Mouse (Mus musculus): ENCODE measurements around the gene Prkcb. TPM values are rescaled to one million over a fixed set of nuclear protein-coding genes. Genes with fewer than 3 reads are reported as not detected.

The Prkcb gene
- polyA plus RNA-seq, 1 experiment: 502 TPM

DNA sequence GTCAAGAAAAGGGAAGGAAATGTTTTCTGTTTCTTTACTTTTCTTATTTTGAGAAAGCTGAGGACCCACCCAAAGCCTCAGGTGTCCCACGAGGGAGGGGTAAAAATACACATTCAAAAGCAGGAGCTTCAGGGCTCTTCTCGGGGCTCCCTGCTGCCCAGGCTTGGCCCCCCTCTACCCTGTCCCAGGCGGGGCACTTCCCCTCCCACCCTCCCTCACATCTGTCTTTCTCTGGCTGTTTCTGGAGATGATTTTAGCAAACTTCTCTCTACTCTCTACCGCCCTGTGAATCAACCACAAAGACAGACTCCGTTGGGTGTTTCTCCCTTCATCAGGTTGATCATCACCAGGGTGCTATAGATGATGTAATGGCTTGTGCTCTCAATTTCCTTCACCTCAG lies 105.4 kb downstream of the Prkcb start:
- DNase-seq (ENCODE audit: extremely low spot score in 1 of 2, low spot score in 1 of 2): no peak

DNA sequence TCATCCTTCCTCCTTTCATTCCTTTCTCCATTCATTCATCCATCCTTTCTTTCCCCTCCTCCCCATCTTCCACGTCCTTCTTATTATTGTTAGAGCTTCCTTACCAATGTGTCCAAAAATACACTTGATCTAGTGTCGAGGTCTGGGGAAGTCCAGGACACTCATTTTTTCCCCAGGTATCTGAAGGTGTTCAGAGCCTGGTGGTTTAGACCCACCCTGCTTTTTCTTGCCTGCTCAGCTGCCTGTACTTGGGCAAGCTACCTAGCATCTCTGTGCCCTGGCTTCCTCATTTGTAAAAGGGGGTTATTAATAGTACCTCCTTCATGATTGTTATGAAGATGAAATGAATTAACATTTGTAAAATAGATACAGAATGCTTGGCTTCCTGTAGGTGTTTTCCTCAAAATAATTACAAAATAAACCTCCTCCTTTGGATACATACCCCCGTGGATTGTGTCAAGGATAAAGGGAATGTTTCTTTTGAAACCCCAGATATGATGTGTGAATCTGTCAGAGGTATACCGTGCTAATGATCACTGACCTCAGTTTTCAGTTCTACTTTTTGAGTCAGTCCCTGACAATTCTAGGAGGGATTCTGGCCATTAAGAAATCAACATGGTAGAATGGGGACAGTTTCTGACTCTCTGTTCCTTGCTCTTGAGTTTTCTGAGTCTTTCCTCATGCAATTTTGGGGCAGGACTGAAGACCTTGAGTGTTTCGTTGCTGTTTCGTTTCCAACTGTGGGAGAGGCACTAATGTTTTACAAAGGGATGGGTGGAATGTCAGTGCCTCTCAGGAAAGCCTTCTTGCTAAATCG lies 106.8 kb downstream of the Prkcb start:
- DNase-seq (ENCODE audit: extremely low spot score in 1 of 2, low spot score in 1 of 2): no peak

DNA sequence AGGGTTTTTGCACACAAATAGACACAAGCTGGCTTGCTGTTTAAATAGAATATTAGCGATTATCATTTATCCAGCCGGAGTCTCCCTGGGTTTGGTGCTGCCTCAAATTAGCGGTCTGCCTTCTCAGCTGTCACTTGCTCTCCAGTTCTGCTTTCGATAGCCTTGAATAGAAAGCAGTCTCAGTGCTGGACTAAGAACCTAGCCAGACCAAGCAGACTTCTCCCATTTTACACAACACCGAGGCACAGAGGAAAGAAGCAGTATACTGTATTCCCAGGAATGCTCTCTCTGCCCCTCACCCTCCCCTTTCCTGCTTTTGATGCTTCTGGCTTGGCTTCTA lies 107.4 kb downstream of the Prkcb start:
- DNase-seq (ENCODE audit: extremely low spot score in 1 of 2, low spot score in 1 of 2): no peak

DNA sequence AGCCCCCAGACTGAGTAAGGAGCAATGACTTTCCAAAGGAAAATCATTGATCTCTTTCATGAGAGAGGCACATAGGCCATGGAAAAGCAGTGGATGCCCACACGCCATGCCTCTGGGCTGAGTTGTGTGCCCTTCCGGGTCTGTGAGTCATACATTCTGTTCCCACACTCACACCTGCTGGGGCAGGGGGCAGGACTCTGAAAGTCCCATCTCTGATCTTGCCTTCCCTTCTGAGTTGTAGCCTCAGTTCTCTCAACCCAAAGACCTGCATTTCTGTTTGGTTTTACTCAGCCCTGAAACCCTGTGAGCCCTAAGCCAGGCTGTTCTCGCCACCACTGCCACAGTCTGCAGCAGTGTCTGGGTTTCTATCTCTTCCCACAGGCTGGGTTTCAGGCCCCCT lies 109.1 kb downstream of the Prkcb start:
- no peak for DNase-seq (ENCODE audit: extremely low spot score in 1 of 2, low spot score in 1 of 2)

DNA sequence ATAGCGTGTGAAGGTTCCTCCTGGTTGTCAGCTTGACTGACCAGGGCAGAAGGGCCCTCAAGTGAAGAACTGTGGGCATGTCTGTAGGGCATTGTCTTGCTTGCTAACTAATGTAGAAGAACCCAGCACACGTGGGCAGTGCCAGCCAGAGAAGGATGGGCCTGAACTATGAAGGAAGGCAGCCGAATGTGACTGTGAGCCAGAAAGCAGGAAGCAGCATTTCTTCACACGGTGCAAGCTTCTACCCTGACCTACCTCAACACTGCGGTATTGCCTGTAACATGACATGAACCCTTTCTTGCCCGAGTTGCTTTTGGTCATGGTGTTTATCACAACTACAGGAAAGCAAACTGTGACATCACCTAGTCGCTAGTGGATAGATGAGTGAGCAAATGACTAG lies 113.5 kb downstream of the Prkcb start:
- no peak for DNase-seq (ENCODE audit: extremely low spot score in 1 of 2, low spot score in 1 of 2)

DNA sequence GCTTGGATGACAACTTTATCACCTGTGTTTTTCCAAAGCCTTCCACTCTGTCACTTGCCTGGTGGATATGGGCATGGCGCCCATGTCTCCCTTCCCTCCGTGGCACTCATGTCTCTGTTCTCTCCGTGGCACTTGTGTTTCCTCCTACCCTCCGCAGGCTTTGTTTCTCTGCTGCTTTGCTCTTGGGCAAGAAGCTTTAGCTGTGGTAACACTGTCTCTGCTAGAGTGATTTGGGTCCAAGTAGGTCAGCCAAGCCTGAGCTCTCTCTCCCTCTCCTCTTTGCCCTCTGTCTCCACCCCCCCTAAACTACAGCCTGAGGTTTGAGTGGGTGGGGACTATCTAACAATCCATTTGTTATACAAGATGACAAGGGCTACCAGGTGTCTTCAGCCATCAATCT lies 114.8 kb downstream of the Prkcb start:
- no peak for DNase-seq (ENCODE audit: extremely low spot score in 1 of 2, low spot score in 1 of 2)

DNA sequence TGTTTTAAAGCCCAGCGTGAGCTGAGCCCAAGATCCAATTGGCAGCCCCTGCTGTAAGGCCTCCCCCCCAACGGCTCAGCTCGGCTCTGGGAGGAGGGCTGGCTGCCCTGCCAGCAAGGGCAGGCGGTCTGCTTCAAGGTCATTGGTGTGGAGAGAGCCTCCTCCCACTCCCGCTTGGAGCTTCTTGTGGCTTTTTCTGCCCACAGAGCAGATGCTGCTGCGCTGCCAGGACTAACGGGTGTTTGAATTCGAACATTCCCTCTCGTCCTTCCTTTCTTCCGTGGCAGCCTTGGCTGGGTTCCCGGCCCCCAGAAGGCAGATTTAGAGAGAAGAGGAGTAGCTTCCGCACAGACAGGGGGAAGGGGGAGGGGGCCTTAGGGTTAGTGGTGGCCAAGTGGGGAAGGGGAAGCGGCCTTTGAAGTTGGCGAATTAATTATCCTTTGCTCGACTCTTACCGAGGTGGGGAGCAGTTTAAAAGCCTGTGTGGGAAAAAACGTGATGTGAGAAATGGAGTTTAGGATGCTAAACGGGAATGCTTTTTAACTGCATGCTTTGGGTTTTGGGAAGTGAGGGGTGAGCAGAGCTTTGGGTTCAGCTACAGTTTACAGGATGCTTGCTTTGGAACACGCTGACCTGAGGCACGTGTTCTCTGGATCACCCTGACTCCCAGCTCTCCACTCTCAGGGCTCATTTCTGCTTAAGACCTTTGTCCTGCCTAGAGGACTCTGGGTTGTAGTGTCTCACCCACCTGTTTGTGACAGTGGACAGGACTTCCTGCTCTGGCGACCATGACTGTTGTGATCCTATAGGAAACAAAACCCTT lies 116.2 kb downstream of the Prkcb start:
- peak; percentile 76 to 93 for DNase-seq (ENCODE audit: extremely low spot score in 1 of 2, low spot score in 1 of 2)

DNA sequence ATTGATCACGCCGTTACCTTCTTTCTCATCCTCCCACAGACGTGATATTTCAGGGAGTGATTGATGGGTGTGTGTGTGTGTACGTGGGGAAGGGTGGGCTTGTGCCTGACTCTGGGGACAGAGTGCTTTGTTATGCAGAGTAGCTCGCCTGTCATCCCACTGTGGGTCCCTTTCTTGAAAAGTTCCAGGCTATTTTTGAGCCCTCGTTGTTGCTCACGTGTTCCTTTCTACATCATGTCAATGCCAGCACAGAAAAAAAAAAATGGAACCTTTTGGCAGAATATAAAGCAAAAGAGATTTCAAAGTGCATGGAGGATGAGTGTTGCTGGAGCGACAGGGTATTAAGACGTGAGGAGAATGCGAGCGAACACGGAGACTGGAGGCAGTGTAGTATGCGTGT lies 118.1 kb downstream of the Prkcb start:
- DNase-seq (ENCODE audit: extremely low spot score in 1 of 2, low spot score in 1 of 2): peak in 1 of 2 experiments; percentile 59

DNA sequence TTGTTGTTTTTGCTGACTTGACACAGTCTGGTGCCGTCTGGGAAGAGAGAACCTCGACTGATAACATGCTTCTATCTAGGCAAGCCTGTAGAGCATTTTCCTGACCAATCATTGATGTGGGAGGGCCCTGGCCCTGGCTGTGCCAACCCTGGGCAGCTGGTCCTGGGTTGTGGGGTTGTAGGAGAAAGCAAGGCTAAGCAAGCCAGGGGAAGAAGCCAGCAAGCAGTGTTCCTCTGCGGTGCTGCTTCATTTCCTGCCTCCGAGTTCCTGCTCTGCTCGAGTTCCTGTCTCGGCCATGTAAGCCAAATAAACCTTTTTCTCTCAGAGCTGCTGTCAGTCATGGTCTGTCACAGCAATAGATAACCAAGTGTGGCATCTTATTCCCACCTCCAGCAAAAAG lies 121.4 kb downstream of the Prkcb start:
- no peak for DNase-seq (ENCODE audit: extremely low spot score in 1 of 2, low spot score in 1 of 2)

DNA sequence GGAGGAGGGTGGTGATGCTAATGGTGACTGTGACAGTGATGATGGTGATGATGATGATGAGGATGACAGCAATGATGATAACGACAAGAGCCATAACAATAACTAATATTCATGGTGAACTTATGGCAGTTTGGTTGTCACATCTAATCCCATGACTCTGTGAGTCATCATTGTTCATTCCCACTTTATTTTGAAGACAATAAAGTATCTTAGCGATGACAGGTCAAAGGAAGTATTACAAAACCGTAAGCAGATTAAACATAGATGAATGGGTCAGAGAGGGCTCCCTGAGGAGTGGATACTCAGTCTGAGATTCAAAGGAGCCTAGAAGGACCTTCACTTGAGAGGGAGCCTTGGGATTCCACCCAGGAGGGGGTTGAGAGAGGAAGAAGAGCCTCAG lies 122.3 kb downstream of the Prkcb start:
- no peak for DNase-seq (ENCODE audit: extremely low spot score in 1 of 2, low spot score in 1 of 2)

DNA sequence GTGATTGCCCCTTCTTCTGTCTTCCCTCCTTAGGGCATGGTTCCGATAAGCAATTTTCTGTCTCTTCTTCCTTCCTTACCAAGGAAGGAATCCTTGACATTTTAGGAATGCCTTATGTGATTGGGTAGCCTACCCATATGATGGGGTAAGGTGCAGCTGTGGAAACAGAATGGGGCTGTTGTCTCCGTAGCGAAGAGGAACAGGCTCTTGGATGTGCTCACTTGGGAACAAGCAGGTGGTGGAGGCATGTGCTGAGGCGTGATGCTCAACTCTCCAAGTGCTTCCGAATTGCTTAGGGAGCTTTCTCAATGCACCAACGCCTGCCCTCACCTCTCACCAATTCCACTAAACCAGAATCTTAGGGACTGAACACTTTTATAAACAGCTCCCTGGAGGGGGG lies 124.7 kb downstream of the Prkcb start:
- no peak for DNase-seq (ENCODE audit: extremely low spot score in 1 of 2, low spot score in 1 of 2)

DNA sequence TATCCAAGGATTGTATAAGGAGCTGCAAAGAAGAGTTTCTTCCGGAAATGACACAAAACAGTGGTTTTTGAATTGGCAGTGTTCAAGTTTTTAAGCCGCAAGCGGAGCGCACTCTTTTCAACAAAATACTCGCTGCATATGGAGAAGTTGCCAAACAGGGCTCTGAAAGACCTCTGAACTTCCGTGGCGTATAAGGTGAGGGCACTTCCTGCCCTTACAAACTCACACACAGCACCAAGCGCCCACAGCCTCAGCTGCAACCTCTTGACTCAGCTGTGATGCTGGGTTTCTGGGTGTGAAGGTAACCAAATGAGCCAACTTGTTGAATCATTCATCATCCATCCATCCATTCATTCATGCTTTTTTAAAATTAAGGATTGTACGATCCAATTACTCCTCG lies 125.6 kb downstream of the Prkcb start:
- no peak for DNase-seq (ENCODE audit: extremely low spot score in 1 of 2, low spot score in 1 of 2)

DNA sequence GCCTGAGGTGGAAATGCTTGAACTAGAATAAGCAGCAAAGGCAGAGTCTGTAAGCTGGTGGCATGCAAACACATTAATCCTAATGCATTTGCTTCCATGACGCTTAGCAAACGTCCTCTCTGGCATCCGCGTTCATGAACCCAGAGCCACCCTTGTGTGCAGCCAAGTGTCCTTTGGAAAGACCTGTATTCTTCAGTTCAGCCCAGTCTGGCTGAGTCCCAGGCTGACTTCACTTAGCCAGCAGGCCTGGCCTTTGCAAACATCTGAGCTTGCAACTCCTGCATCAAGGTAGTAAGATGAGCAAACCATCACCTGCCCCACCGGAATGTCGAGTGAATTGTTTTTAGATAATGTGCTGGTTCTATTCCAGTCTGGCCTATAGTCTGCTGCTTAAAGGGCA lies 126.1 kb downstream of the Prkcb start:
- DNase-seq (ENCODE audit: extremely low spot score in 1 of 2, low spot score in 1 of 2): no peak

DNA sequence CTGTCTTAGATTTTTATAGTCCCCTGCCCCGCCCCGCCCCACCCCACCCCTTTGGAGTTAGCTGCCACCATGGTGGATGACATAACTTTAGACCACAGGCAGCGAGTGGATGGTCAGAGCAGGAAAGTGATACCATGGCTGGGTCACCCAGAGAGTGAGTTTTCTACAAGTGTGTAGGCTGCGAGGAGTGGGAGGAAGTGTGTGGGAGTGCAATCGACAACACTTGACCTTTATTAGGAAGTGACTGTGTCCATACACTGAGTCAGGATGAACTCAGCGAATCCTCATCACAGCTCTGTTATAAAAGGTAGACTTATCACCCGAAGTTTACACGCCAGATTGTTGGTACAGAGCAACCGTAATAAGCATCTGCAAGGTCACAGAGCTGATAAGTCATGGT lies 126.8 kb downstream of the Prkcb start:
- DNase-seq (ENCODE audit: extremely low spot score in 1 of 2, low spot score in 1 of 2): no peak

DNA sequence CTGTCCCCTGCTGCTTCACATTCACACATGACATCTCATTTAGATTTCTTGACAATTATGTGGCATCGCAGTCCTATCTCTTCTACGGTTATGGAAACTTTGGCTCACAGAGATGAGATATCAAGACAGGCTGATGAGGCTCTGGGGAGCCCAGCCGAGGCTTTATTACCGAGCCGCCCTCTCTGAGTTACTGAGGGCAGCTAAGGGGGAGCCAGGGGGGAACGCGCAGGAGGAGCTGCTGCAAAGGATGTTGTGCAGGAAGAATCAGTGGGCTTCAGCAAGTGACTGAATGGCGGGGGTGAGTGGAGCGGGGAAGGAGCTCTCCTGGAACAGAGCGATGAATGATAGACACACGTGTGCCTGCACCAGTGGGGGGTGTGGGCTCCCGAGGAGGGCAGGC lies 127.4 kb downstream of the Prkcb start:
- peak in 1 of 2 experiments; percentile 59 for DNase-seq (ENCODE audit: extremely low spot score in 1 of 2, low spot score in 1 of 2)

DNA sequence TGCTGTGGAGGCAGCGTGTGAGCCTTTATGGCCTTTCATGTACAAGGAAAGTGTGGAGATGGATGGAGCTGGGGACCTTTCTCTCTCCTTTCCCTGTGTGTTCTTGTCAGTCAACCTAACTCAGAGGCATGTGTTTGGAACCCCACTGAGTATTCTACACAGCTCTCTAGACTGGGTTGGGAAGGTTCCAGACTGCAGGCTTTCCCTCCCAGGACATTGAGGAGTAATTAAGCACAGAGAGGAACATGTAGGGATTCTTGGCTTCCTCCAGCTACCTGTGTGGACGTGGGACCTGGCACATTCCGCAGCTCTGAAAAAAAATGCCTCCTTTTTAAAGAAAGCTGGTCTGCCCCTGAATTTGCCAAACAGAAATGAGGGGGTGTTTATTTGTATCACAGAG lies 130.0 kb downstream of the Prkcb start:
- DNase-seq (ENCODE audit: extremely low spot score in 1 of 2, low spot score in 1 of 2): no peak

DNA sequence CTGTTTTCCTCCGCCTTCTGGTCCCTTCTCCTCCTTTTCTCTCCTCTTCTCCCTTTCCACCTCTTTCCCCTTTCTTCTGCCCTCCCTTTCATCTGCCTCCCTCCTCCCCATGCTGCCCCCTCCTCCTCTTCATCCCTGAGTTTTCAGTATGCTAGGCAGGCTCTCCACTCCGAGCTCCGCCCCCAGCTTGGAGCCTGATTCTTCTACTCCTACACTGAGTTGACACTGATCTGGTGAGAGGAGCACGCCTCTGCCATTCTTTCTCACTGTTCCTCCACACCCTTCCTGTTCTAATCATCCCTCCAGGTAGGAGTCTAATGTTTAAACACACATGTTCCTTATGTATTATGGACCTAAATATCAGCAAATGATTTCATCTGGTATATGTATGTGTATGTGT lies 135.3 kb downstream of the Prkcb start:
- DNase-seq (ENCODE audit: extremely low spot score in 1 of 2, low spot score in 1 of 2): peak in 1 of 2 experiments; percentile 72

DNA sequence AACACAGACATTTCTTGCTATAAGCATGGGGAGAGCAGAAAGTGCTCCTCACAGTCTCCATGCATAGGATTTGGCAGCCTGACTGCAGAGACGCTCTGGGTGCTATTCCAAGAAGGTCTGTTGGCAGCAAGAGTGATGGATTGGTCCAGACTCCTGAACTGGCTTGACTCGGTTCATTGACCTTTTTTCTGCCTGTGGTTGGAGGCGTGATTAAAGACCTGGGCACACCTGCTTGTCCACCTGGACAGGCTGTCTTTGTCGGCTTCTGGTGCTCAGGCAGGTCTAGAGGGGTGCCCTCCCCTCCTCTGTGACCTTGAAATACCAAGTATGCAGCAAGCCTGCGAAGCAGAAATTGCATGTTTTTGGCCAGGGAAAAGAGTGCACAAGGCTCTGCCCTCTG lies 140.6 kb downstream of the Prkcb start:
- DNase-seq (ENCODE audit: extremely low spot score in 1 of 2, low spot score in 1 of 2): no peak

DNA sequence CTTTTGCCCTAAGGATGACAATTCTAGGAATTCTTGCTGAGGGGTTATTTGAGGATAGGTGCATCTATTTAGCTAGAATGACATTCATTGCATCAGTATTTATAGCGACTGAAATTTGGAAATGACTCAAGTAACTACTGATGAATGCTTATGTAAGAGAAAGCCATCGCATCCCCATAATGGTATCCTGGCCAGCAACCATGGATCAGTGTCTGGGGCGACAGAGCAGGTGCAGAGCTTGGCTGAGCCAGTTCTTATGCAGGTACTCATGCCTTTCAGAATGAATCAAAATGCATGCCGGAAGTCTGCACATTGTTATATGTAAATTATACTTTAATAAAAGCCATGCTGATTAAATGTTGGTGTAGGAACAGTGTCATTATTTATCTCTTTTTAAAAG lies 143.8 kb downstream of the Prkcb start:
- DNase-seq (ENCODE audit: extremely low spot score in 1 of 2, low spot score in 1 of 2): no peak

DNA sequence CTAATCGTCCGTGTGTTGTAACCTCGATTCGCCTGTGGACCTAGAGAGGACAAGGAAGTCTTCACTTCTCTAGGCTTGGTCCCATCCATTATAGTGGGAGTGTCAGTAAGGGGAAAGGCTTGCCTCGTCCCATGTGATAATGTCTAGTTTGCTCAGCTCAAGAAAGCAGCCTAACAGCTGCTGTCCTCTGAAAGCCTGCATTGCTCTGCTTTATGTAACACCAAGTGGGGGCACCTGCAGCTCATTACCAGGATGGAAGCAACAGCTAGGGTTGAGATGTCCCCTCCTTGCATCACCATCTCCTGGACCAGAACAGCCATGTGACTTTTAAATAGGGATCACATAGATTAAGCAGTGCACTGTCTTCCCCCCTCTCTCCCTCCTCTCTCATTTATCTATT lies 144.8 kb downstream of the Prkcb start:
- no peak for DNase-seq (ENCODE audit: extremely low spot score in 1 of 2, low spot score in 1 of 2)

DNA sequence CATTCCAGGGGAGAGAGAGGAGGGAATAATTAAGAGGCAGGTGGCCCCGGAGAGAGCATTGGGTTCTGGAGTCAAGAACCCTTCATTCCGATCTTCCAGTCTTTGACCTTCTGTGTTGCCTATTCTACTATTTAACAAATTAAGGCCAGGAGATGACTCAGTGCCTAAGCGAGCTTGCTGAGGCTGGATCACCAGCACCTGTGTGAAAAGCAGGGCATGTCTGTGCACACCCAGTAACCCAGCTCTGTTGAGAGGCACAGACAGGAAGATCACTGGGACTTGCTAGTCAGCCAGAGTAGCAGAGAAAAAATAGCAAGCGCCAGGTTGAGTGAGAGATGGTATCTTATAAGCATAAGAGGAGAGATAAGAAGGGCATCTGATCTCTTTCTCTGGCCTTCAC lies 146.4 kb downstream of the Prkcb start:
- DNase-seq (ENCODE audit: extremely low spot score in 1 of 2, low spot score in 1 of 2): no peak

DNA sequence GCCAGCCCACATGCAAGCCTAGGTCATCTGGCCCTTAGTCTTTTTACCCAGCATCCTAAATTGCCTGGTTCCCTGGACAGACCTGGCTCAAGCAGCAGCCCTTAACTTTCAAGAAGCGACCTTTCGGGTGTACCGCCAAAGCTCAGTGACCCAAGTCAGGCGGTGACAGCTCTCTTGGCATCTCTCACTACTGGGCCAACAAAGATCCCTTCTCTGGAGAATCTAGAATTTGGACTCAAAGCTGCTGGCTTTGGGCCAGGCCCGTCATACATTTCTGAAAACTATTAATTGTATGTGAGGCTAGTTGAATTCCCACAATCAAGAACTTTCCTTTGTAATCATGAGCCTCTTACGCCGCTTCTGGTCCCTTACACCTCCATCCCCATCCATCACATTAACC lies 147.0 kb downstream of the Prkcb start:
- no peak for DNase-seq (ENCODE audit: extremely low spot score in 1 of 2, low spot score in 1 of 2)
